Mouse (Mus musculus): ENCODE measurements around the gene Slamf6. TPM values are rescaled to one million over a fixed set of nuclear protein-coding genes. Genes with fewer than 3 reads are reported as not detected.
A peak's percentile ranks its signal among the peaks of the same experiment; 100 is the strongest.
"Not testable (repeated sequence)": the region's sequence is repeated elsewhere in the genome, so short reads cannot be mapped to it uniquely, and the experiment has no call there.

The Slamf6 gene
- polyA plus RNA-seq, 1 experiment from 2014 or later = not detected

- Histone ChIP-seq H3K9ac (ENCODE audit: low read depth, low read length) (no peak overlapping the region), H3K4me3 (ENCODE audit: low read depth, low read length) (no peak overlapping the region), H3K4me1 (ENCODE audit: control insufficient read depth, insufficient read depth, low read length) (no peaks in the 10 kb centered on the region), H3K36me3 (ENCODE audit: control insufficient read depth, insufficient read depth, low read length) (no peaks in the 10 kb centered on the region), H3K4me2 (ENCODE audit: low read length) (no peak overlapping the region), H3K9me3 (replicated peaks; ENCODE audit: control insufficient read depth, low read length, poor library complexity, severe bottlenecking) (0 out of 2 replicates have a peak, but pooled peaks cover under 1% of the 10 kb centered on the region), H3K27me3 (ENCODE audit: control insufficient read depth, insufficient read depth, low read depth, low read length) (no peaks in the 10 kb centered on the region), H3K27ac (ENCODE audit: low read length) (no peak overlapping the region)
- 29% methylated on average over 10 of the region's 10 CpGs for WGBS
- no peak for ATAC-seq
Observed at GRCm38 (mm10) chr1:171970854-171971586, 53.7 kb downstream of the Slamf6 start.

DNA sequence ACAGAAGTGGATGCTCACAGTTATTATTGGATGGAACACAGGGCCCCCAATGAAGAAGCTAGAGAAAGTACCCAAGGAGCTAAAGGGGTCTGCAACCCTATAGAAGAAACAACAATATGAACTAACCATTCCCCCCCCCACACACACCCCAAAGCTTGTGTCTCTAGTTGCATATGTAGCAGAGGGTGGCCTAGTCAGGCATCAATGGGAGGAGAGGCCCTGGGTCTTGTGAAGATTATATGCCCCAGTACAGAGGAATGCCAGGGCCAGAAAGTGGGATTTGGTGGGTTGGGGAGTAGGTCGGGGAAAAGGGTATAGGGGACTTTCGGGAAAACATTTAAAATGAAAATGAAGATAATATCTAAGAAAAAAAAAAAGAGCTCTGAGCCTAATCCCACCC lies 57.0 kb downstream of the Slamf6 start:
- 96% methylated on average over 2 of the region's 2 CpGs for WGBS
- H3K4me2 ChIP-seq (ENCODE audit: low read length); H3K36me3 ChIP-seq (ENCODE audit: control insufficient read depth, insufficient read depth, low read length); H3K27ac ChIP-seq (ENCODE audit: low read length); H3K4me1 ChIP-seq (ENCODE audit: control insufficient read depth, insufficient read depth, low read length); H3K9me3 ChIP-seq (replicated peaks; ENCODE audit: control insufficient read depth, low read length, poor library complexity, severe bottlenecking); H3K9ac ChIP-seq (ENCODE audit: low read depth, low read length); H3K27me3 ChIP-seq (ENCODE audit: control insufficient read depth, insufficient read depth, low read depth, low read length); H3K4me3 ChIP-seq (ENCODE audit: low read depth, low read length); ATAC-seq: not testable (repeated sequence)

GRCm38 (mm10) chr1:171975377-171975776 lies 58.1 kb downstream of the Slamf6 start:
- Histone ChIP-seq H3K9ac (ENCODE audit: low read depth, low read length) (no peak overlapping the region), H3K9me3 (replicated peaks; ENCODE audit: control insufficient read depth, low read length, poor library complexity, severe bottlenecking) (0 out of 2 replicates have a peak, but pooled peaks cover 2% of the 10 kb centered on the region), H3K4me2 (ENCODE audit: low read length) (no peak overlapping the region), H3K4me1 (ENCODE audit: control insufficient read depth, insufficient read depth, low read length) (no peaks in the 10 kb centered on the region), H3K36me3 (ENCODE audit: control insufficient read depth, insufficient read depth, low read length) (no peaks in the 10 kb centered on the region), H3K27me3 (ENCODE audit: control insufficient read depth, insufficient read depth, low read depth, low read length) (no peaks in the 10 kb centered on the region), H3K27ac (ENCODE audit: low read length) (no peak overlapping the region), H3K4me3 (ENCODE audit: low read depth, low read length) (no peak overlapping the region)
- 90% methylated on average over 9 of the region's 9 CpGs for WGBS
- no peak for ATAC-seq

- Histone ChIP-seq H3K27me3 (ENCODE audit: control insufficient read depth, insufficient read depth, low read depth, low read length) (no peaks in the 10 kb centered on the region), H3K36me3 (ENCODE audit: control insufficient read depth, insufficient read depth, low read length) (no peaks in the 10 kb centered on the region), H3K4me3 (ENCODE audit: low read depth, low read length) (no peak overlapping the region), H3K27ac (ENCODE audit: low read length) (no peak overlapping the region), H3K9ac (ENCODE audit: low read depth, low read length) (no peak overlapping the region), H3K4me2 (ENCODE audit: low read length) (no peak overlapping the region), H3K9me3 (replicated peaks; ENCODE audit: control insufficient read depth, low read length, poor library complexity, severe bottlenecking) (0 out of 2 replicates have a peak, but pooled peaks cover 2% of the 10 kb centered on the region), H3K4me1 (ENCODE audit: control insufficient read depth, insufficient read depth, low read length) (no peaks in the 10 kb centered on the region)
- 78% methylated on average over 4 of the region's 4 CpGs for WGBS
- ATAC-seq = no peak
Observed at GRCm38 (mm10) chr1:171975831-171976230, 58.5 kb downstream of the Slamf6 start.

- no peaks in the 10 kb centered on the region for H3K27me3 ChIP-seq (ENCODE audit: control insufficient read depth, insufficient read depth, low read depth, low read length)
- no peak overlapping the region for H3K9ac ChIP-seq (ENCODE audit: low read depth, low read length)
- H3K4me3 ChIP-seq (ENCODE audit: low read depth, low read length) = no peak overlapping the region
- H3K27ac ChIP-seq (ENCODE audit: low read length) = no peak overlapping the region
- H3K36me3 ChIP-seq (ENCODE audit: control insufficient read depth, insufficient read depth, low read length) = no peaks in the 10 kb centered on the region
- no peak overlapping the region for H3K4me2 ChIP-seq (ENCODE audit: low read length)
- 0 out of 2 replicates have a peak, but pooled peaks cover 2% of the 10 kb centered on the region for H3K9me3 ChIP-seq (replicated peaks; ENCODE audit: control insufficient read depth, low read length, poor library complexity, severe bottlenecking)
- WGBS = 93% methylated on average over 14 of the region's 14 CpGs
- no peaks in the 10 kb centered on the region for H3K4me1 ChIP-seq (ENCODE audit: control insufficient read depth, insufficient read depth, low read length)
- ATAC-seq = no peak
Observed at GRCm38 (mm10) chr1:171976826-171977539, 59.7 kb downstream of the Slamf6 start.

DNA sequence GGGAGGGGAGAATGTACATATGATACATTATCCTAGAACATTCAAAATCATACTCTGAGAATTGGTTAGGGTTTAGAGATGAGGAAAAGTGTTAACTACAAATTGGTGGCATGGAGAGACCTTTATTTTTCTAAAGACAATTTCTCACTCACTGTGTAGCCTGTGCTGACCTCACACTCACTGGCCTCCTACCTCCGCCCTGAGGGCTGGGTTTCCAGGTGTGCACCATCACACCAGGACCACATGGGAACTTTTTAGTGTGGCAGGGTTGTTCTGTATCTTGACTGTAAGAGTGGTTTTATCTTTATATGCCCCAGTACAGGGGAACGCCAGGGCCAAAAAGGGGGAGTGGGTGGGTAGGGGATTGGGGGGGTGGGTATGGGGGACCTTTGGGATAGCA lies 60.6 kb downstream of the Slamf6 start:
- WGBS = 89% methylated on average over 2 of the region's 2 CpGs
- Histone ChIP-seq H3K4me1 (ENCODE audit: control insufficient read depth, insufficient read depth, low read length) (no peaks in the 10 kb centered on the region), H3K4me3 (ENCODE audit: low read depth, low read length) (no peak overlapping the region), H3K27me3 (ENCODE audit: control insufficient read depth, insufficient read depth, low read depth, low read length) (no peaks in the 10 kb centered on the region), H3K27ac (ENCODE audit: low read length) (no peak overlapping the region), H3K4me2 (ENCODE audit: low read length) (no peak overlapping the region), H3K9me3 (replicated peaks; ENCODE audit: control insufficient read depth, low read length, poor library complexity, severe bottlenecking) (0 out of 2 replicates have a peak, but pooled peaks cover 2% of the 10 kb centered on the region), H3K9ac (ENCODE audit: low read depth, low read length) (no peak overlapping the region), H3K36me3 (ENCODE audit: control insufficient read depth, insufficient read depth, low read length) (no peaks in the 10 kb centered on the region)
- ATAC-seq = no peak

DNA sequence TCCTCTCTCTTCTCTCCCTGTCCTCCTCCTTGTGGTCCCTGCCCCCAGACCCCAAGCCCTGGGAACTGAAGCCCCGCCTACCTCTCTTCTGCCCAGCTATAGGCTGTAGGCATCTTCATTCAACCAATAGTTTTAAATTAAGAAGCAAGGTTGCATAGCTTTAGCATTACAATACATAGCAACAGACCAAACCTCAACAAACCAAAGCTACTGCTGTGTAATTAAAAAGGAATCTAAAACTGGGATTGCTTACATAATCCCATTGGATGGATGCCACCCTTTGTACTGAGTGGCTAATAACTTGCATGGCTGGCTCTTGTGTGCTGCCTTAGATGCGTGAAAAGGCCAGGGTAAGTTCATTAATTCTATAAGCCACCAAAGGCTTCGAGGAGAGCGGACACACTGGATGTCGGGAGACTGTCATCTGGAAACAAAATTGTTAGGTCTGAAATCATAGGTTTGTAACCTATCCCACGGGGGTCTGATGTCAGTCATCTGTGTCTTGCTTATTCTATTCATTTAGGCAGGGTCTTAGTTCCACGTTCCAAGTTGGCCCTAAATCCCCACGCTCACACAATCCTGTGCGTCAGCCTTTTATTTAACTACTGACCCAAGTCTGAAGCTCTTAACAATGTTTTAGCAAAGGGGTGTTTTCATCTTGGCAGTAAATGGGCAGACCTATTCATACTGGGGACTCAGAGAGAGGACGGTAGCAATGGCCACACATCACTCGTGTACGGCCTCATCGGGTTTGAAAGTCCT lies 62.8 kb downstream of the Slamf6 start:
- WGBS = 37% methylated on average over 13 of the region's 13 CpGs
- no peak overlapping the region for H3K9ac ChIP-seq (ENCODE audit: low read depth, low read length)
- H3K4me1 ChIP-seq (ENCODE audit: control insufficient read depth, insufficient read depth, low read length) = no peaks in the 10 kb centered on the region
- H3K9me3 ChIP-seq (replicated peaks; ENCODE audit: control insufficient read depth, low read length, poor library complexity, severe bottlenecking) = 0 out of 2 replicates have a peak, but pooled peaks cover 2% of the 10 kb centered on the region
- no peak overlapping the region for H3K4me3 ChIP-seq (ENCODE audit: low read depth, low read length)
- ATAC-seq = peak; percentile 75
- no peaks in the 10 kb centered on the region for H3K27me3 ChIP-seq (ENCODE audit: control insufficient read depth, insufficient read depth, low read depth, low read length)
- H3K4me2 ChIP-seq (ENCODE audit: low read length) = no peak overlapping the region
- no peak overlapping the region for H3K27ac ChIP-seq (ENCODE audit: low read length)
- no peaks in the 10 kb centered on the region for H3K36me3 ChIP-seq (ENCODE audit: control insufficient read depth, insufficient read depth, low read length)

GRCm38 (mm10) chr1:171982170-171982569 lies 64.9 kb downstream of the Slamf6 start:
- ATAC-seq = no peak
- no peak overlapping the region for H3K9ac ChIP-seq (ENCODE audit: low read depth, low read length)
- WGBS = 69% methylated on average over 5 of the region's 5 CpGs

More at GRCm38 (mm10) chr1:171982170-171982569, 64.9 kb downstream of the Slamf6 start:
- H3K4me3 ChIP-seq (ENCODE audit: low read depth, low read length) = no peak overlapping the region
- no peaks in the 10 kb centered on the region for H3K4me1 ChIP-seq (ENCODE audit: control insufficient read depth, insufficient read depth, low read length)
- no peak overlapping the region for H3K27ac ChIP-seq (ENCODE audit: low read length)
- no peaks in the 10 kb centered on the region for H3K36me3 ChIP-seq (ENCODE audit: control insufficient read depth, insufficient read depth, low read length)
- no peaks in the 10 kb centered on the region for H3K9me3 ChIP-seq (replicated peaks; ENCODE audit: control insufficient read depth, low read length, poor library complexity, severe bottlenecking)
- H3K4me2 ChIP-seq (ENCODE audit: low read length) = no peak overlapping the region
- no peaks in the 10 kb centered on the region for H3K27me3 ChIP-seq (ENCODE audit: control insufficient read depth, insufficient read depth, low read depth, low read length)
